Mouse (Mus musculus) testis, adult 2 months (tissue): ENCODE data around the gene G0s2. TPM values are rescaled to one million over a fixed set of nuclear protein-coding genes. Genes with fewer than 3 reads are reported as not detected.

Experiments
- H3K27ac ChIP-seq: fragments of 200-500 bp; 2 replicates; pipeline ENCODE4 v1.5.1; 2012; ENCODE audit warnings: low read depth, low read length; ENCODE audit not compliant: control insufficient read depth, insufficient read depth
- H3K27me3 ChIP-seq: fragments of 200-500 bp; 2 replicates; pipeline ENCODE4 v1.6.1; 2012; ENCODE audit warnings: mild to moderate bottlenecking, low read length, moderate library complexity; ENCODE audit not compliant: control insufficient read depth, insufficient read depth
- H3K36me3 ChIP-seq: fragments of 200-500 bp; 2 replicates; pipeline ENCODE4 v1.6.1; 2012; ENCODE audit warnings: mild to moderate bottlenecking, low read length; ENCODE audit not compliant: control insufficient read depth, insufficient read depth
- H3K4me1 ChIP-seq: fragments of 200-500 bp; 2 replicates; pipeline ENCODE4 v1.6.1; 2012; ENCODE audit warnings: low read length; ENCODE audit not compliant: control insufficient read depth, insufficient read depth
- H3K4me3 ChIP-seq: fragments of 200-500 bp; 2 replicates; pipeline ENCODE4 v1.5.1; 2012; ENCODE audit warnings: low read depth, mild to moderate bottlenecking, low read length, moderate library complexity, mixed read lengths; ENCODE audit not compliant: control insufficient read depth
- CTCF ChIP-seq: fragments of 200-500 bp; IDR thresholded peaks from 2 replicates; pipeline ENCODE4 v1.5.1; 2012; ENCODE audit warnings: low read depth, mild to moderate bottlenecking, inconsistent platforms, low read length, moderate library complexity; ENCODE audit not compliant: control insufficient read depth, insufficient read depth, insufficient replicate concordance
- POLR2A ChIP-seq: fragments of 200-500 bp; IDR thresholded peaks from 2 replicates; pipeline ENCODE4 v1.6.1; 2012; ENCODE audit warnings: low read depth, mild to moderate bottlenecking, inconsistent platforms, low read length, moderate library complexity; ENCODE audit not compliant: control insufficient read depth
- polyA plus RNA-seq: library from polyadenylated mRNA; depleted of rRNA; stranded (reverse); fragments of >200 nt; gene quantifications from 2 replicates; pipeline ENCODE4 v1.2.3, GENCODE M21; 2012

Gene G0s2
- polyA plus RNA-seq, 1 experiment = 8.5 TPM

DNA sequence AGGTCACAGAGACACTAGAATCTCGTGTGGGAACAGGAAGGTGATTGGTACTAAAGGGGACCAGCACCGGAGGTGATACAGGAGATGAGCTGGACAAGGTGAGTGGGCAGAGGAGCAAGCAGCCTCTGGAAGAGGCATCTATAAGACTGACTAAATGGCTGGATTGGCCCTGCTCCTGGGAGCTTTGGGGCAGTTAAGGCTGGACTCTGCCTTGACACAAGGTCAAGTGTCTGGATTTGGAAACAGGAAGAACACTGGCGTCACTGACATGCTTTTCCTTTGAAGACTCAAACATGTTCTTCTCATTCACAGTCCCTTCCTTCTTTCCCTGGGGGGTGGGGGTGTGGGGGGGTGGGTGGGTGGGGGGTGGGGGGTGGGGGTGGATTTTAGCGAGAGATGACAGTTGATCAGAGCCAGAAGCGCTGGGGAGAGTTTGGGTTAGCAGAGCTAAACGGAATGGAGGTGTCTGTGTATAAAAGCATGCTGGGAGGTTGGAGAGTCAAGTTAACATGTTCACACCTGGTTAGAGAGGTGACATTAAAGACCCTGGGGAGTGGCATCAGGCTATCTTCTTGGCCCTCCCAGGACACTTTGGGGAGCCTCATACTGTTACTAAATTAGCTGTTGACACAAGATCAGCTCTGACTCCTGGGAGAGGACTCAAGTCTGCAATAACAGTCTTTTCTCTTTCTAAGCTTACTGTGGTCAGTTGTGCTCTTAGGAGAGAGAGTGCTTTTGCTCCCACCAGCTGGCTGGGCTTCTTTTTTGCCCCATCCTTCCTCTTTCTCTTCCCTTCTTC lies 1.9 kb downstream of the G0s2 start:
- TF ChIP-seq POLR2A (no peak), CTCF (no peak)
- no peak overlapping the region for H3K27ac ChIP-seq
- peaks cover 9% of the 10 kb centered on the region for H3K4me1 ChIP-seq
- H3K27me3 ChIP-seq = no peaks in the 10 kb centered on the region
- no peak overlapping the region for H3K4me3 ChIP-seq
- H3K36me3 ChIP-seq = no peaks in the 10 kb centered on the region

DNA sequence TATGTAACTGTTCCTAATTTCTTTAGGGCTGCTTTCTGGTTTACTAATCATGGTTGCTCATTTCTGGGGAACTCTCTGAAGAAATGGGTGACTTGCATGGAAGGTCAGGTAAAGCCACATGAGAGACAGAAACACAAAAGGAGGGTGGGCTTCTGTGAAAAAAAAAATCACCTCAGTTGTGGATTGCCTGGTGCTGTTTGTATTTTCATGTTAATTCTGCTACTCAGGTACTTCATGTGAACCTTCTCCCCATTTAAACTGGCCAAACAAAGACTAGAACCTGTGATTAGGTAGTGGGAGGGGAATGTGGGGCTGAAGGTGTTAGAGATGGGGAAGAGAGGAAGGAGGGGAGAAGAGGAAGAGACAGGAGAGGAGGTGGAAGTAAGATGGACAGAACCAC lies 7.3 kb downstream of the G0s2 start:
- H3K4me1 ChIP-seq = no peaks in the 10 kb centered on the region
- TF ChIP-seq CTCF (no peak), POLR2A (no peak)
- H3K4me3 ChIP-seq = no peak overlapping the region
- no peak overlapping the region for H3K27ac ChIP-seq
- no peaks in the 10 kb centered on the region for H3K27me3 ChIP-seq
- H3K36me3 ChIP-seq = no peaks in the 10 kb centered on the region

- Histone ChIP-seq H3K4me3 (no peak within 1 kb of the TSS), H3K27ac (no peak within 1 kb of the TSS), H3K36me3 (no peaks in the 10 kb centered on the region), H3K4me1 (no peaks in the 10 kb centered on the region), H3K27me3 (no peaks in the 10 kb centered on the region)
- TF ChIP-seq CTCF (no peak), POLR2A (no peak)
Observed at GRCm38 (mm10) chr1:193263955-193264598, 8.9 kb downstream of the G0s2 start, which contains the start of gene Hsd11b1. Gene Hsd11b1, minus strand, starts transcription at chr1:193264075.

DNA sequence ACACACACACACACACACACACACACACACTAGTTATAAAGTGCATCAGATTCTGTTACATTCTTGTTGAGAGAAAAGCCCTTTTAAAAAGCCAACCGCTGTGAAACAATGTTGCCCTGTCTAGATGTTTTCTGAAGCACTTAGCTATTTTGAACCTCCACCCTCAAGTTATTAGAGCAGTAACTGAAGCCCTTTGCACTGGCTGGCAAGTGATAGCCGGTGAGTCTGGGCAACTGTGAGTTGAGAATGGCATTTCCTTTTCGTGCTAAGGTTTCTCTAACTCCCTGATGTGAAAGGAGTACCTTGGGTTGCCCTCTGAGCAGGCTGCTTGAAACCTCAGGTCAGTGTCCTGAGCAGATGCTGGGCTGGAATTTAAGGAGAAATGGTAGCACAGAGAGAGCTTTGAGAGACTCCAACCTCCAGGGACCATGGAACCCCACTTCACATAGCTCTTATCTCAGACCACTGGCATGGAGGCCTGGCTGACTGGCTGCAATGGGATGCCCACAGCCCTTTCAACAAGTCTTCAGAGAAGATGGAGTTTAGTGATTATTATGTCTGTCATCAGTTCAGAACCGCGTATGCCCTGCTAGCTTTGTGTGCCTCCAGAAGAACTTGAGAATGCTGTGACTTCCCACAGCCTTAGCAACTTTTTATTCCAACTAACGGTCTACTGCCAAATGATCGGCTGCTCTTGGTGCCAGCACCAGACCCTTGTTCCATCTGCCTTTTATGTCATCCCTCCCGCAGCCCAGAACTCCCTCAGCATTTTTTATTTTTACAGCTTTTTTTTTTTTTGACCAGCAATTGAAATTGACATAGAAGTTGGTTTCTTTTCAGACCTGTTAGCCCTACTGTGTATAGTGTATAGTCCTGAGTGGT lies 9.8 kb downstream of the G0s2 start:
- H3K4me1 ChIP-seq = no peaks in the 10 kb centered on the region
- H3K27ac ChIP-seq = no peak overlapping the region
- H3K4me3 ChIP-seq = no peak overlapping the region
- no peaks in the 10 kb centered on the region for H3K27me3 ChIP-seq
- TF ChIP-seq CTCF = no peak
- no peaks in the 10 kb centered on the region for H3K36me3 ChIP-seq

DNA sequence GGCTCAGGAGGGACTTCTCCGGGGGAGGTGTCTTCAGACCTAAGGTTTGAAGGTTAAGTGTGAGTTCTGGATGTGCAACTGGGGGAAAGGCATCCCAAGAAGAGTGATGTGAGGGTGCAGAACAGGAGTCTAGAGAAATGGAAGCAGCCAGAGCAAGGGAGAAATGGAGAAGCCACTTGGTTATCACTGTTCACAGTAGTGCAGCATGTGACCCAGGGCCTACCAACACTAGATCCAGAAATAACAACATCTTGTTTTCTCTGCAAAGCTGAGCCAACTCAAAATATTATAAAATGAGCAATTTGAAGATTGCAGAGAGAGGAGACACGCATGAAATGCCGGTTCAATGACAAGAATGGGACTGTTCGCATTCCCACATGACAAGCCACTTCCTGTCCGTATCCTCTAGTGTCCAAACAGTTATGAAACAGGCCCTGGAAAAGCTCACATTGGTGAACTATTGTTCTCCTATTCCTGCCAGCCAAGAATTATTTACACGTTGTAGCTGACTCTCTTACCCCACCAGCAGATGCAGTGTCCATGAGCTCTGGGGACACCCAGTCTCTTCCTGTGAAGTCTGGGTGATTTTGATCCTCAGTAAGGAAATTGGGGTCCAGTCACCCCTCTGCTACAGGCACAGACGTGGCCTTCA lies 11.0 kb downstream of the G0s2 start:
- no peak overlapping the region for H3K27ac ChIP-seq

DNA sequence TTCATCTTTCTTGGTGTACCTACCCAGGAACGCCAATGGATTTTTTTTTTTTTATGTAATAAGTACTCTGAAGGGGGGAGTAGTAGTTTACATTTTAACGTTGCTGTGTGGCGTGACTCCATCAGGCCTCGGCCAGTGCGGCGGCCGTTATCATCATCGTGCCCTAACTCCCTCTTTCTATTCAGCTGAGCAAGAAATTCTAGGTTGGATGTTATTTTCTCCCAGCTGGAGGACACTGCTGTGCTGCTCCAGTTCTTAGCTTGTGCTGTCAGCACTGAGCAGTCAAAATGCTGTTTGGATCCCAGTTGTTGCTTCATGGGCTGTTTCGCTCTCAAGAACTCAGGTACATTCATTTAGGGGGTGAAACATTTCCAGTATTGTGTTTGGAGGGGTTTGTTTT lies 13.5 kb downstream of the G0s2 start:
- TF ChIP-seq CTCF = no peak
- TF ChIP-seq POLR2A = no peak
- H3K4me3 ChIP-seq = no peak overlapping the region
- H3K27ac ChIP-seq = no peak overlapping the region
- no peaks in the 10 kb centered on the region for H3K4me1 ChIP-seq
- no peaks in the 10 kb centered on the region for H3K36me3 ChIP-seq
- no peaks in the 10 kb centered on the region for H3K27me3 ChIP-seq

More for the DNA sequence above, 11.0 kb downstream of the G0s2 start:
- no peaks in the 10 kb centered on the region for H3K27me3 ChIP-seq
- H3K36me3 ChIP-seq = no peaks in the 10 kb centered on the region
- no peaks in the 10 kb centered on the region for H3K4me1 ChIP-seq
- TF ChIP-seq POLR2A = no peak
- TF ChIP-seq CTCF = no peak
- H3K4me3 ChIP-seq = no peak overlapping the region

DNA sequence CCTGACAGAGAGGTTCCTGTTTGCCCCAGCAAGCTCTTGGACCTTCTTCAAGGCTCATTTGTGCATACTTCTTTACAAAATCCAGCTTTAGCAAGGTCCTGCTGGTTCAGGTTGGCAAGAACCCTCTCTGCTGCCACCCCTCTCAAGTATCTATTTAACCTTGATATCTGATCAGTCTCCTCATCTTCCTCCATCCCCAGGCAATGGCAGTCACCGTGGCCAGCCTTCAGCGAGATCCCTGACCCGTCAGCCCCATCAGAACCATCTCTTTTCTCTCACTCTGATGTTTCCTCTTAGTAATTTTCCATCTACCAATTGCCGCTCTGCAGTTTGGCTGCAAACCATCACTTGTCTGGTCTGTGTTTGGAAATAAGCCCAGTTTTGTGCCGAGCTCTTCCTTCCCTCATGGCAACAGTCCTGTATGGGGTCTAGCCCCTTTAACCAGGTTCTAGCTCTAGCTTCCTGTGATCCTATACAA lies 16.4 kb downstream of the G0s2 start:
- Histone ChIP-seq H3K27ac (no peak overlapping the region), H3K27me3 (no peaks in the 10 kb centered on the region), H3K4me3 (no peak overlapping the region), H3K36me3 (no peaks in the 10 kb centered on the region), H3K4me1 (no peaks in the 10 kb centered on the region)
- TF ChIP-seq POLR2A = no peak
